ENCODE assay signal across 28 mouse cellular contexts in the genomic region with DNA sequence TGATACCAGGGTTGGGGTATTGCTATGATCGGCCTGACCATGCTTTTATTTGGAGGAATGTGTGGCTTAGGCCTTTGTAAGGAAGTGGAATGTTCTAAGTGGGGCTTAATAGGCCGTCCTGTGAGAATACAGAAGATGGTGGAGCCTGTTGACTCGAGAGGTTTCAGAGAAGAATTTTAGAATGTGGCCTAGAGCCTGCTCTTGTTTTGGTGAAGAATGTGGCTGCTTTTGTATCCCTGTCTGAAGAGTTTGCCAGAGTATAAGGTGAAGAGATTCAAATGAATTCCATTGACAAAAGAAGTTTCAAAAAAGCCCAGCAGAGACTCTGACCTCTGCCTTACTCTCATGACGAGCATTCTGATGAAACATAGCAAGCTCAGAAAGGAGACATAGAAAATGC. TPM values are rescaled to one million over a fixed set of nuclear protein-coding genes. Genes with fewer than 3 reads are reported as not detected.
"Had no signal": no experiment of that assay in that cellular context is flagged by ENCODE, and none has a peak within 500 bp of the region (broad histone marks: within the 10 kb centered on the region; RNA-seq: fewer than 3 reads in every experiment).

No protein-coding gene starts in this region.

- H3K9ac ChIP-seq: embryonic facial prominence, embryonic 12.5 days; embryonic facial prominence, embryonic 13.5 days; embryonic facial prominence, embryonic 15.5 days; forebrain, embryonic 12.5 days; forebrain, embryonic 13.5 days; forebrain, embryonic 15.5 days; forebrain, postnatal 0 days had no signal

- H3K27me3 ChIP-seq: embryonic facial prominence, embryonic 12.5 days; embryonic facial prominence, embryonic 13.5 days; embryonic facial prominence, embryonic 15.5 days; forebrain, embryonic 12.5 days; forebrain, embryonic 13.5 days; forebrain, embryonic 15.5 days had no signal

- ATAC-seq: forebrain, embryonic 13.5 days; forebrain, embryonic 14.5 days; forebrain, embryonic 15.5 days; forebrain, embryonic 16.5 days; forebrain, postnatal 0 days had no signal

- H3K27ac ChIP-seq: embryonic facial prominence, embryonic 10.5 days; embryonic facial prominence, embryonic 12.5 days; embryonic facial prominence, embryonic 13.5 days; embryonic facial prominence, embryonic 15.5 days; forebrain, embryonic 10.5 days; forebrain, embryonic 12.5 days; forebrain, embryonic 13.5 days; forebrain, embryonic 15.5 days; gastrocnemius, adult 2 months; heart, adult 2 months had no signal

- H3K9me3 ChIP-seq: embryonic facial prominence, embryonic 10.5 days; embryonic facial prominence, embryonic 12.5 days; embryonic facial prominence, embryonic 13.5 days; embryonic facial prominence, embryonic 15.5 days; forebrain, embryonic 10.5 days; forebrain, embryonic 12.5 days; forebrain, embryonic 13.5 days; forebrain, embryonic 15.5 days had no signal

- H3K4me3 ChIP-seq: embryonic facial prominence, embryonic 10.5 days; embryonic facial prominence, embryonic 12.5 days; embryonic facial prominence, embryonic 13.5 days; embryonic facial prominence, embryonic 15.5 days; erythroblast, embryonic 14.5 days; forebrain, embryonic 10.5 days; forebrain, embryonic 12.5 days; forebrain, embryonic 13.5 days; forebrain, embryonic 15.5 days; gastrocnemius, adult 2 months; heart, adult 2 months had no signal

- H3K4me2 ChIP-seq: embryonic facial prominence, embryonic 12.5 days; embryonic facial prominence, embryonic 13.5 days; embryonic facial prominence, embryonic 15.5 days; forebrain, embryonic 12.5 days; forebrain, embryonic 13.5 days; forebrain, embryonic 15.5 days had no signal

- H3K36me3 ChIP-seq: forebrain, embryonic 15.5 days had no signal

- DNase-seq: cerebellum, adult 8-10 months; cerebellum, adult 9-10 months; cerebellum, adult 9-11 months; cerebellum, postnatal 10 days; cerebellum, postnatal 14 days; cerebellum, postnatal 25 days; cerebellum, postnatal 36 days; embryo, embryonic 11 days; forebrain, postnatal 0 days; gastrocnemius, adult 2 months; gastrocnemius, postnatal 10 days; gastrocnemius, postnatal 14 days; gastrocnemius, postnatal 25 days; heart, adult 11 months; heart, adult 18-20 months; heart, adult 2 months had no signal

RNA-seq across cellular contexts. Expression of a gene that starts 6.3 kb away (rescaled TPM):
- total RNA-seq: gastrocnemius, adult 18-20 months; gastrocnemius, adult 2 months had no signal
